Mouse (Mus musculus) ES-CJ7 (cell line): ENCODE data around the gene Rgs16.
A peak's percentile ranks its signal among the peaks of the same experiment; 100 is the strongest.

Experiments
- DNase-seq: peaks from one replicate; pipeline ENCODE4 v3.0.0; 2011; ENCODE audit warnings: low read depth, low spot score

Rgs16 gene

DNA sequence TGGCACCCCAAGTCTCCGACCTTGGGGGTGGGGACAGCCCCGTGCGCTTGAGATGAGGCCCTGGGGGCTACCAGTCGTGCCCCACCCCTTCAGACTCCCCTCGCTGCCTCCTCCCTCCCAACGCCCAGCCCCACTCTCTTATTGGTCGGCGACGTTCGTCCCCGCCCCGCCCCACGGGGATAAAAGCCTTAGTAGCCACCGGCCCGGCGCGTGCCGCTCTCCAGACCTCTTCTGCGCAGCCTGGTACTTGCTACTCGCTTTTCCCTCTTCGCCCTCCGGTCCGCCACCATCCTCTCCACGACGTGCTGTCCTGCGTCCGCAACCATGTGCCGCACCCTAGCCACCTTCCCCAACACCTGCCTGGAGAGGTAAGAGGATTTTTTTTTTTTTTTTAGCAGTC is at the start of gene Rgs16:
TSS of gene Rgs16 (plus strand) at position 205 of the 400 bp plus-strand sequence.
- DNase-seq: peak; percentile 80

DNA sequence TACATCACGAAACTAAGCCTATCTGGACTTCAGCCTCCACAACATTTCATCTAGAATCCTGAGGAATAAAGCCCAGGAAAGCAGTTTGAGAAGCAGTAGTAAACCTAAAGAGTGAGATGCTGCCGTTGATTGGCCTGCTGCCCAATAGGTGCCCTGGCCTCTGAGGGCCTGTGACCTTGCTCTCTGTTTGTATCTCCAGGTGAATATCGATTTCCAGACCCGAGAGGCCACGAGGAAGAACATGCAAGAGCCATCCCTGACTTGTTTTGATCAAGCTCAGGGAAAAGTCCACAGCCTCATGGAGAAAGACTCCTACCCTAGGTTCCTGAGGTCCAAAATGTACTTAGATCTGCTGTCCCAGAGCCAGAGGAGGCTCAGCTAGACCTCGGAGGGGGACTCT is 47.6 kb upstream of the Rgs16 start:
- DNase-seq: no peak

DNA sequence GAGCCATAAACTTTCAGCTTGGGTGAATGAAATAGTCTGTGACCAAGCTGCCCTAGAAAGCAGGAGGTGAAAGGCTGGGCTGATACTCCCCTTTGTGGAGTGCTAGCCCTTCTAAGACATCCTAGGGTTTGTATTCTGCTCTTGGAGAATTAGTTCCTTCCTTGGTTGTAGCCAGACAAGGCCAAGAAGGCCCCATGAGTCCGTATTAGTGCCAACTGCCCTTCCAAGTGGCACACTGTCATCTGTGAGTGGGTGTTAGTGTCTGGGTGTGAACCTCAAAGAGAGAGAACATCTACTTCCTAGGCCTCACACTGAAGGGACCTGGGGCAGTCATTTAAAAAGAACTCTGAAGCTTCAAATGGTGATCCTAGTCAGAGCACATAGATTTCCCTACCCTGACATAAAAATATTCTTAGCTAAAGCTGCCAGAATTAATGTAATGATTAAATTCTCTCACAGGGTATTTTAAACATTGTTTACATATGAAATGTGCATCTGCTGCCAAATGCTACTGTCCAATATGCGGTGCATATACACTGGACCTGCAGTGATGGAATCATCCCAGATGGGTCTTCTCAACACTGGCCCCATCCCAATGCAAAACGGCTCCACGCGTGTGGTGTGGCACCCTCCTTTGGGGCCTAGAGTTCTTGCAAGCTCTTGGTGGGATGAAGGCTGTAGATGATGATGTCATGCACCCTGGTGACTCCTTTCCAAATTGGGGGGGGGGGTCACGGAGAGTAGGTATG is 45.6 kb upstream of the Rgs16 start:
- no peak for DNase-seq

DNA sequence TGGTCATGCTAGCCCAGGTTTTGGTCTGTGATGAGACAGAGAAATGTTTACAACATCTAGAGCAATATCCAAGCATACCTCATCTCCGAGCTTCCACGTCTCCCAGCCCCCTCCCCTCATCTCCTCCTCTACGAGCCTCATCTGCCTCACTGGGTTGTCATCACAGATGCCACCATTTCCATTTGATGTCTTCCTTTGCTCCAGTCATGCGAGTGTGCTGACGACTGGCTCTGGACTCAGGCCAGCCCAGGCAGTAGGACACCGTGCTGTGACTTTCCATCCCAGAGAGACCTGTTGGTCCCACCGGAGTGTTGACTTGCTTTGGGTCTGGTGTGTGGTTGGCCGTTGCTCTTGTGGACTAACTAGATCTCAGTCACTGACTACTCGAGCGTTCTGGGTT is 44.8 kb upstream of the Rgs16 start:
- no peak for DNase-seq

DNA sequence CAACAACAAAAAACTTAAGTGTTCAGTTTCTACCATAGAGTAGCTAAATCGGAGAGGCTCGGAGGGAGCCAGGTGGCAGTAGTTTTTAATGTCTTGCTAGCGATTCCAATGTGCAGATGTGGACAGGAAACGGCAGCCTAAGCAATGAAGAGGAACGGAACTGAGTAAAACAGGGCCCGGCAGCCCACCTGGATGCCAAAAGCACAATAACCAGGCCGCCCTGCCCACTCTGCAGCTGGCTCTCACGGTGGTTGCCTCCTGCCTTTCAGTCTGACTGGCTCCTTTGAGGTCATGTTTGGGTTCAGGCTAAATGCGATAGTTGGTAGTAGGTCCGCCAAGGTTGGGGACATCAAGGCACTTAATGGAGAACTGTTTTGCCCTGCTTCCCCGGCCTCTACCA is 44.1 kb upstream of the Rgs16 start:
- DNase-seq: no peak

DNA sequence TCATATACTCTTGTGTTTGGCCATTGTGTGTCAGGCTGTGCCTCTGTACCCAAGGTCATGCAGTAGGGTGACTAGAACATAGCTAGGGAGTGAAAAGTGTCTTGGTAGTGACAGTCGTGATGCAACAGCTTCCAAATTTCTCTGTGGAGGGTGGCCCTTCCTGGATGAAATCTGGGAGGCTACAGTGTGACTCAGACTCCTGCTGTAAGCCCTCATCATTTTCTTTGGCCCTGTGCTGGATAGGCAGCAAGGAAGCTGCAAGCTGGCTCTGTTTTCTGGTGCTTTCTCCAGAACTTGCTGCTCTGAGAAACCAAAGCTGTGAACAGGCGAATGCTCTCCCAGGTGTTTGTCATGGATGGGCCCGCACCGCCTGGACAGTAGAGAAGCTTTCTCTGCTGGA is 43.6 kb upstream of the Rgs16 start:
- no peak for DNase-seq

DNA sequence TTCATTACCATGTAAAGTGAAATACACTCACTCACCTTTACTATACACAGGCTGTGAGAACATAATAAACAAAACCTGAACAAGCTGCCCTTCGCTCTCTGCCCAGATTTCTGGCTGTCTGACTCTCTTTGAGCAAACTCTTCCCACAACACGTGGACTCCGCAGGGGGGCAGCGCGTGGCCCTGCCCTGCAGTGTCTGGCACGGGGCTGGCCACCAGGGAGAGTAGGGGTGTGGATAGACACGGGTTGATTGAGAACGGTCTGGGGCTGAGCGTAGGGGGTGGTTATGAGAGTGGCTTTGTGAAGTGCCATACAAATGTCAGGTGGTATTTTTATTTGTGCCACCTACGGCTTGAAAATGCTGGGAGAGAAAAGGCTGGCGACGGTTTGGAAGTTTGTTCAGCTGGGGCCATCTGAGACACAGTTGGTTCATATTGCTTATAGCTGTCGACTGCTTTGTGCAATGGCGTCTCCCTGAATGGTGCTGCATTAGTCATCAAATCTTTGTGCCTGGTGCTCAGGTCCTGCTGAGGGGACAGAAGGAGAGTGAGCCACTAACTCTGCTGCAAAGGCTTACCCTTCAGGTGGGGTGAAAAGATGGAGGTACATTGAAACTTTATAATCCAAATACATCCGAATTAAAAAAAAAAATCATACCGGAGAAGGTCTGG is 42.4 kb upstream of the Rgs16 start:
- peak; percentile 41 for DNase-seq

DNA sequence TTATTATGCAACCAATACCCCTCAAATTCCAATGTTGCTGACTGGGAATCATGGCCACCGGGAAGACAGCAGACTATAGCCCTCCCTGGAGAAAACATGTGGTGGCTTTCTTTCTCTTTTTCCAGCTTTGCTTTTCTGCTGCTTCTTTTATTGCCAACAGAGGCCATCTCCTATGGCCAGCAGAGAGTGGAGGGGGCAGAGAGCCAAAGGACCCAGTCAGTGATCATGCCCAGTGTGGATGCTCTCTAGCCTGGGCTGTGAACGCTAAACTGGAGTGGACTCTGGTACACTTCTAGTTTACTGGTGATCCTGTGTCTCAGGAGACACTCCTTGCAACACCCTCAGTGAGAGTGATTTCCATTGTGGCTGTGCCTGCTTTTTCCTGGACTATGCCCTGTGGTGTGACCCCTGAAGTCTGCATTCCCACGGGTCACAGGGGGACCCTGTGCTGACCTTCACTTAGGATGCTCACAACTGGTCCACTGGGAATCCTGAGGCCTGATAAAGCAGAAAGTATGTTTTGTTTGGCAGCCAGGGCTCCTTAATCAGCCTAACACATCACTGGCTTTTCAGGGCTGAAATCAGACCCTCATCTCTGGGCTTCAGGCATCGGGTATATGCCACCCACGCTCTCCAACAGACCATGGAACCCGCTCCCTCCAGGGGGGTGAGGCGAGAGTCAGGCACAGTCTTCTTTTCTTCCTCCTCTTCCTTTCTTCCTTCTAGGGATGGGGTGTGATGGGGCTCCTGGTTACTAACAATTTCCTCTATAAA is 41.7 kb upstream of the Rgs16 start:
- DNase-seq: no peak

DNA sequence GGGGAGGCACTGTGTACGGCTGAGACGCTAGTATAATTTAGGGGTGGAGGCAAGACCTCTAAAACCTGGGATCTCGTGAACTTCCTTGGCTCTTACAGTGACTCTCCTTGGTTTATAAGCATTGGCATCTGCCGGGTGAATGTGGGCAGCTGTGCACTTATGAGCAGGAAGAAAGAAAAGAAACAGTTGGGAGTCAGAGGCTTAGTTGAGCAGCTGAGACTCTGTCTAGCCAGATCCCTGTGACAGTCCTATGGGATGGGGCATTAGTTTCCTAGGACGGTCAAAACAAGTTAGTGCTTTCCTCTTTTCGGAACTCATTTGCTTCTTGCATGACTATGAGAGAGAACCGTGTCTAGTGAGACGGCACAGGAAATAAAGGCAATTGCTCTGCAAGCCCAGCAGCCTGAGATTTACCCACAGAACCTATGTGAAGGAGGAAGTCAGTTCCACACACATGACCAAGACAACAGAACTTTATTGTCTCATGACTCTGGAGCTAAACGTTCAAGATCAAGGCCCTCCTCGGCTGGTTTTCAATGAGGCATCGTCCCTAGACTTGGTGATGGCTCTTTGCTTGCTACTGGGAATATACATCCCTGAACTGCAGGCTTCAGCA is 39.6 kb upstream of the Rgs16 start:
- no peak for DNase-seq

DNA sequence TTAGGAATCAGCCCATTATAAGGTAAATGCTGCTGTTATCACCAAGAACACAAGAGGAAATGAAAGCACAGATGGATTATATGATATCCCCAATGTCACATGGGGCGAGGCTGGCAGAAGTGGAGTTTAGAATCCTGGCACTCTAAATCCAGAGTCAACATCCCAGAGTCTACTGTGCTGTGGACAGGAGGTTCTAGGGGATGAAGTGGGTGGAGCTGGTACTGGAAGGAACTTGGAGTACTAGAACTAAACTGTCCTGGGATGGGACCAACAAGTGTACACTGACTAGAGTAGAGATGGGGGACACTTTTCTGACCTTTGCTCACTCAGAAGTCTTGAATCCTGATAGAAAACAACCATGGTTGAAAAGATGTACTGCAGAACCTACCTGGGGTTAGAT is 38.7 kb upstream of the Rgs16 start:
- no peak for DNase-seq

DNA sequence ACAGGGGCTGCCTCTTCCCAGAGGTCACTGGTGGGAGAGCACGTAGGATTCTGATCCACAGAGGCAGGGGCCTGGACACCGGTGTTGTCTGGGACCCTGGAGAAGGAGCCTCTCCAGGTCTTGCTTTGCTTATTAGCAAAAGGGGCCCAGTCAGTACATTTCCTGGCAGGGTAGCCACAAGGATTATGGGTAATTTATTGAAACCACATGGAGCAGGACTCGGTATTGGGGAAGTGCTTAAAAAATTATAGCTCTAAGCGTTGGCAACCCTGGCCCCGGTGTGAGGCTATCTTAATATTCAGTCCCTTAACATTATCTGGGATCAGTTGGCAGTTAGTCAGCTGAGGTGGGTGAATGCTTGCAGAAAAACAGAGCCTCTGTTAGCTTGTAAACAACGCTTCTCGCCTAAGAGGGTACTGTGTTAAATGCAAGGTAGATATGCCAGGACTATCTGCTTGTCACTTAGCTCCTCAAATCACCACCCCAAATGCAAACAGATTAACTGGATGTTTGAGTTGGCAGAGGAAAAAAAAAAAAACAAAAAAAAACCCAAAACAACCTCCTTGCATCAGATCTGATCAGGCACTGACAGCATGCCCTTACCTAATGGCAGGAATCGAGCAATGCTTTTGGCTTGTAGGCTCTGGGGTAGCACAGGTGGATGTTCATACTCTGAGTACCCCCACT is 37.8 kb upstream of the Rgs16 start:
- DNase-seq: no peak

DNA sequence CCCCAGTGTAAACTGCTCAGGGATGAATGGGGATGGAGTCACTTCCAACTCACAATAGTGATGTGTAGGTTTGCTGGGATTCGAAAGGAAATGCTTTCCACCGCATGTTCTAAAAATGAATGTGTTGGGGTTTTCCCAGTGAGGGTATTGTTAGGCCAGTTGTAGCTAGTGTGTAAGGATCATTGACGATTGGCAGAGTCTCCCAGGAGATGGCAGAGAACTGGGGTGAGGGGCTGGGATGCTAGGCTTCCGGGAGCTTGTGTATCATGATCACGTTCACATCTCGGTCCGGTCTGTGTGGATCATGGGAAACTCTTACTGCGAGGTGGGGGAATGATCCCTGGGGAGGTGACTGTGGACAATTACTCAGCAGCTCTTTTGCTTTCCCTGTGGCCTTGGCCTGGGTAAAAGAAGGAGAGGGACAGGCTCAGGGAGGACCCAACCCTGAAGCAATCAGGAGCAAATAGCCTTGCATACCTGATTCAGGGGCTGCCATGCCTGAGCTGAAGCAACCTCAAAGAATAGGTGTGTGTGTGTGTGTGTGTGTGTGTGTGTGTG is 37.2 kb upstream of the Rgs16 start:
- no peak for DNase-seq

DNA sequence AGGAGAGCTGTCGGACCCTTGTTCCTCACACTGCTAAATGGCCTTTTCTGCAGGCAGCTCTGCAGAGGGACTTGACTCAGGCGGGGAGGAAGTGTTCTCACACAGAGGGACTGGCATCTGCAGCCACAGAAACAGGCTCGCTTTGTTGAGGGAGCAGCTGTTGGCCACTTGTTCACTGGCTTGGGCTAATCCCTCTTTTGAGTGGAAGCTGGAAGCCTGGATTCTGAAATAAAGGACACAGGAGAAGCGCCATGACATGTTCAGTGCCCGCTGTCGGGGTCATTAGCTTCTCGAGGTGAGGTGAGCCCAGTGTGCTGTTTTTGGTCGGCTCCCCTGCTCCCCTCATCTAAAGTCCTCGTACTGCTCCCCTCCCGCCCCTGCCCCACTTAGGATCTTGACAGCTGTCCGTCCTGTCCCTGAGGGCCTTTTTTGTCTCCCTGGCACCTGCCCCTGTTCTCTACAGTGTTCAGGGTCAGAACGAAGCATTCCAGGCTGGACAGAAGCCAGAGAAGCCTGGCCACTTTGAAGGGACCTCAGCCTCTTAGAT is 36.6 kb upstream of the Rgs16 start:
- DNase-seq: no peak

DNA sequence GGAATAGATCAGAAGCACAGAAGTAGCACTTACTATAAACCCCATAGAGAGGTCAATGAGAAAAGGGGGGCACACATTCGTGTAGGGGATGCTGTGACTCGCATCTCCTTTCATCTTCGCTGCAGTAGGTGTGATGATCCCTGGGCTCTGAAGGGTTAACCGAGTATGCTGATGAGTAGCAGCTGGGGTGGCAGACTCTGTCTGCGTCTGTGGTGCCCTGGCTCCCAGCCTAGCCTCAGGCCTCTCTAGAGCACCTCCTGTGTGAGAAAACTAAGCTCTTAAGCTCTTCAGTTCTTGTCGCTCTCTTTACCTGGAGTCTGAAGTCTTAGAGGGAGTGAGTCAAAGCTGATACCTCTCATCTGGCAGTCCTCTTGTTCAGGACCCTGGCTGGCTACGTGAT is 36.0 kb upstream of the Rgs16 start:
- no peak for DNase-seq

DNA sequence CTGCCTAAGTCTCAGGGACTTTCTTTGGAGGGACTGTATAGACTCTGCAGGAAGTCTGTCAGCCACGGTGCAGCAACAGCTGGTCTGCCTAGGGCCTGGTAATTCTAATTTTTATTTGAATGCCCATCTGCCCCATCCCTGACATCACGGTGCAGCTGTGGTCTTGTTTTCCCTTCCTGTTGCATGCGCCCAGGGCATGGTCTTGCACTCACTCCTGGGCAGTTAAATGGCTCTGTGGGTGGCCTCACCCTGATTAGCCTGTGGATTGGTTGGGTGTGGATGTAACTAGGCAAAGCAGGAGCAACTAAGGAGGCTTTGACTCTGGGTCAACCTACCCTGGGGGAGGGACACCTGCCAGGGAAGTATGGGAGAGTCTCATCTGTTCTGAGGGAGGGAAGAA is 35.2 kb upstream of the Rgs16 start:
- peak; percentile 69 for DNase-seq

DNA sequence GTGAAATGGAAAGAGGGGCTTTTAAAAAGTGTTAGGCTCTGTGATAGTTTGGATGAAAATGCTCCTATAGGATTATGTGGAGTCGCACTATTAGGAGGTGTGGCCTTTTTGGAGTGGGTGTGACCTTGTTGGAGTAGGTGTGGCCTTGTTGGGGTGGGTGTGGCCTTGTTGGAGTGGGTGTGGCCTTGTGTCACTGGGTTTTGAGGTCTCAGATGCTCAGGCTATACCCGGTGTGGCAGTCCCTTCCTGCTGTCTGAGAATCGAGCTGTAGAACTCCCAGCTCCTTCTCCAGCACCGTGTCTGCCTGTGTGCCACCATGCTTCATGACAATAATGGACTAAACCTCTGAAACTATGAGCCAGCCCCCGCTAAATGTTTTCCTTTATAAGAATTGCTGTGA is 31.5 kb upstream of the Rgs16 start:
- no peak for DNase-seq

DNA sequence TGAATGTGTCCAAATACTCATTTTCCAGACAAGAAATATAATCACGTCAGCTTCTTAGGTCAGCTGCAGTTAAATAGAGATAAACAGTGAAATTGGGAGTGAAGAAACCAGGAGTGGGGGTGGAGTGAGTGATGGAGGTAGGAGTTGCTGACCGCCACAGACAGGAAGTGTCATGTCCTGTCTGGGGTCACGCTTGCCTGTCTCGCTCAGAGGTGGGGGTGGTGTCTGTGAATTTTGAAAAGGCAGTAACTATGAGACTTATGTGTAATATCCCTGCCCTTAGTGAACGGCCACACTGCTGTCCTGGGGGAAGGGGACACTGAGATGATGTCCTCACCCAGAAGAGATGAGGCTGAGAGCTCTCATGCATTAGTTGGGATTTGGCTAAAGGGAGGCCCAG is 30.7 kb upstream of the Rgs16 start:
- DNase-seq: no peak

DNA sequence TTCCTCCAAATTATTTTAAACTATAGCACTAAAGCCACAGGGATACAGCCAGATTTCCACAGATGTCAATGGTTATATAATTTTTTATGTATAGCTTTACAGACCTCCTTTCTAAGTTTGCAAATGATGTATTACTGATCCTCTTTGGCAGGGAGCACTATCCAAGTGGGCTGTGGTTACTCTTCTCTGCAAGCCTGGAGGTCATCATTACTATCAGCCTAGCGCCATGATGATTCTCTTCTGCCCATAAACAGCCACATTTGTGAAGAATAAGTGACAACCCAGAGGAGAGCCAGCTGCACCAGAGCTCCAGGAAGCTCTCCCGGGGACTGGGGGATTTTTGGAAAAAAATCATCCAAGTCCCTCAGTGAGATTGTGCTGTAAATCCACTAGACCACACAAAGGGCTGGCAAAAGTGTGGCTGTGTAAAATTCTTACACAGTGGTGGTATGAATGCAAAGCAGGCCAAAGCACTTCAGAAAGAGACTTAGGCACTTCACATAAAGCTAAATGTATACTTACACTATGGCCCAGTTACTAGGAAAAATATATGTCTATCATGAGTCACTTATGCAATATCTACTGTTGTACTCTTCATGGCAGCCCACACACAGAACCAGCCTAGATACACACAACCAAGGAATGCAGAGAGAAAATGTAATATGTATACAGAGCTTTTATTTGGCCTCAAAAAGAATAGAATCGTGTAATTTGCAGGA is 28.4 kb upstream of the Rgs16 start:
- DNase-seq: no peak

DNA sequence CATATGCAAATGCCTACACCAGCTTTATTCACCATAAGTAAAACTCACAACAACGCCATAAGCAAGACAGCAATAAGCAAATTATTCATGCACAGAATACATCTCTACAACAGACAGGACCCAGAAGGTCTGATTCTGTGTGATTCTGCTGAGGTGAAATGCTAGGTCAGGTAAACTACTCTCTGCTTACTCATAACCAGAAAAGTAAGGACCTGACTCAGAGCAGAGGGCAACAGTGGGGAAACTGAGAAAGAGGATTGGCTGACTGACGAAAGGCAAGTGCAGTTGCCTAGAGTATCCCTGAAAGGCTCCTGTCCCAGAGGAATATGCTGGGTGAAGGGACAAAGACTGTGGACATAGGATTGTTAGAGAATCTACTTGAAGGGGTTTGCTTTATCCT is 27.5 kb upstream of the Rgs16 start:
- no peak for DNase-seq

DNA sequence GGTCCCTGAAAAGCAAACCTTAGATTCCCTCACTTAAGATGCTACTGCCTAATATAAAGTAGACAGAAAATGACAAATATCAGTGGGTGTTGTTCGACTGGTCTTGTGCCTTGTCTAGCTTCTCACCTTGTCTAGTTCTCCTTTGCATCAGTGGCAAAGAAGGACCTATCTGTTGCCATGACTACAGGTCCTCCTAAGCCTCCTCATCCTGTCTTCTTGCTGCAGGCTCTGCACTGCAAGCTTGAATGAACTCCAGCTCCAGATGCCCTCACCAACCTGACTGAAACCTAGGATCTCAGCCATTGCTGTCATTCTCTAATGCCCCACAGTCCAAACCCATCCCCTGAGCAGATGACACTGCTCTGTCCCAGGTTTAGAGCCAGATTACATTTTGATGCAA is 22.2 kb upstream of the Rgs16 start:
- no peak for DNase-seq
